In the genomic region with DNA sequence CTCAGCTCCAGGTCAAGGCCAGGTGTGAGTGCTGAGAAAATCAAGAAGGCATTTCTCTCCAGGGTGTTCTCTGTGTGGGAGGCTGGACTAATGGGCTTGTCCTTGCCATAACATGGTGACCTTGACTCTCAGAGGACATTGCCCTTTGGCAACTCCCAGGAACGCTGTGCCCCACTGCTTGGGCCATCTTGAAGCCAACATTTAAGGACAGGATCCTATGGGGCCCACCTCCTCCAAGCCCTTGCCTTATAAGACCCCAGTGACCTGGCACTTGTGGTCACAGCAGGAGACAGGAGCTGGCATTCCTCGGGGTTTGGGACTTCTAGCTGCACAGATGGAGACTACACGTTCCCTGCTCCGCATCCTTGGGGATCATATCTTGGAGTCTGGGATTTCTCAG, we compare ENCODE assay signal across 14 mouse cellular contexts. TPM values are rescaled to one million over a fixed set of nuclear protein-coding genes. Genes with fewer than 3 reads are reported as not detected.
DNase-seq lines count a peak whose midpoint lies in the region; ATAC-seq and TF ChIP-seq lines count a peak whose summit lies in the region.
"Had no signal": no experiment of that assay in that cellular context is flagged by ENCODE, and none has a peak within 500 bp of the region (broad histone marks: within the 10 kb centered on the region; RNA-seq: fewer than 3 reads in every experiment).

A gene (plus strand): TSS at position 236 of the 400 bp plus-strand sequence.

- H3K4me3 ChIP-seq in midbrain, embryonic 16.5 days (ENCODE audit: low read depth, low read length) = no peak within 1 kb of the TSS
- H3K4me3 ChIP-seq in midbrain, embryonic 10.5 days = no peak within 1 kb of the TSS
- H3K4me3 ChIP-seq in kidney, embryonic 14.5 days (ENCODE audit: low read length) = no peak within 1 kb of the TSS
- no peak within 1 kb of the TSS for H3K4me3 ChIP-seq in liver, embryonic 11.5 days (ENCODE audit: low read depth, low read length)
- H3K4me3 ChIP-seq: forebrain, embryonic 10.5 days; limb, embryonic 12.5 days; midbrain, embryonic 12.5 days; neural tube, embryonic 12.5 days had no signal

- TF ChIP-seq CTCF in Patski (IDR thresholded peaks at IDR 0.05) = no peak

- no peak within 1 kb of the TSS for H3K27ac ChIP-seq in midbrain, embryonic 16.5 days (ENCODE audit: low read length)
- H3K27ac ChIP-seq in midbrain, embryonic 10.5 days (replicated peaks) = no peak within 1 kb of the TSS
- H3K27ac ChIP-seq in kidney, embryonic 14.5 days (ENCODE audit: low read depth, low read length) = no peak within 1 kb of the TSS
- H3K27ac ChIP-seq in liver, embryonic 11.5 days (ENCODE audit: low read depth, low read length) = no peak within 1 kb of the TSS
- H3K27ac ChIP-seq: forebrain, embryonic 10.5 days; limb, embryonic 12.5 days; midbrain, embryonic 12.5 days; neural tube, embryonic 12.5 days had no signal

- DNase-seq in frontal cortex, adult 2 months (ENCODE audit: extremely low spot score in 1 of 2, low spot score in 1 of 2) = no peak
- no peak for DNase-seq in frontal cortex, postnatal 10 days (ENCODE audit: low spot score in 2 of 2)
- no peak for DNase-seq in midbrain, embryonic 10.5 days (ENCODE audit: low spot score)
- DNase-seq in Patski (ENCODE audit: low read depth, low spot score) = no peak
- DNase-seq in right cerebral cortex, postnatal 14 days = no peak
- no peak for DNase-seq in liver, embryonic 11.5 days (ENCODE audit: low spot score)
- DNase-seq: cerebellum, adult 11-12 months; heart, adult 11 months had no signal

- H3K27me3 ChIP-seq in midbrain, embryonic 16.5 days (ENCODE audit: control insufficient read depth, insufficient read depth, low read depth, low read length) = no peaks in the 10 kb centered on the region
- H3K27me3 ChIP-seq in midbrain, embryonic 10.5 days (ENCODE audit: low read depth, poor library complexity, severe bottlenecking) = no peaks in the 10 kb centered on the region; the same call in 1 of the 2 replicates
- peaks cover 36% of the 10 kb centered on the region for H3K27me3 ChIP-seq in Patski
- H3K27me3 ChIP-seq in kidney, embryonic 14.5 days (ENCODE audit: control insufficient read depth, insufficient read depth, low read length) = no peaks in the 10 kb centered on the region
- peaks cover 8% of the 10 kb centered on the region for H3K27me3 ChIP-seq in liver, embryonic 11.5 days (replicated peaks; ENCODE audit: control insufficient read depth, insufficient read depth, low read length)
- H3K27me3 ChIP-seq: neural tube, embryonic 12.5 days had no signal

- H3K4me2 ChIP-seq in midbrain, embryonic 16.5 days (ENCODE audit: low read length) = no peak within 1 kb of the TSS
- H3K4me2 ChIP-seq in kidney, embryonic 14.5 days (replicated peaks; ENCODE audit: low read depth, low read length) = no peak within 1 kb of the TSS
- H3K4me2 ChIP-seq in liver, embryonic 11.5 days = no peak within 1 kb of the TSS
- H3K4me2 ChIP-seq: limb, embryonic 12.5 days; midbrain, embryonic 12.5 days; neural tube, embryonic 12.5 days had no signal

- POLR2A ChIA-PET in Patski (lab: Charles Lee) = no interaction called here

- no peak within 1 kb of the TSS for H3K9ac ChIP-seq in midbrain, embryonic 16.5 days (ENCODE audit: low read depth, low read length)
- no peak within 1 kb of the TSS for H3K9ac ChIP-seq in kidney, embryonic 14.5 days (ENCODE audit: low read depth, low read length)
- no peak within 1 kb of the TSS for H3K9ac ChIP-seq in liver, embryonic 11.5 days (ENCODE audit: low read depth, low read length)
- H3K9ac ChIP-seq: limb, embryonic 12.5 days; midbrain, embryonic 12.5 days; neural tube, embryonic 12.5 days had no signal

- in situ Hi-C loops in Patski (cut with MboI; ENCODE audit: low pct_unique_long_range_greater_than_20kb) = no loop called here

- WGBS in midbrain, embryonic 16.5 days = 80% methylated on average over 4 of the region's 4 CpGs
- WGBS in midbrain, embryonic 10.5 days = 80% methylated on average over 4 of the region's 4 CpGs
- 67% methylated on average over 4 of the region's 4 CpGs for WGBS in kidney, embryonic 14.5 days
- WGBS in liver, embryonic 11.5 days = 67% methylated on average over 4 of the region's 4 CpGs

- CTCF ChIA-PET in Patski (lab: Charles Lee) = no interaction called here

- ATAC-seq in midbrain, embryonic 16.5 days = no peak
- ATAC-seq in Patski = no peak
- no peak for ATAC-seq in kidney, embryonic 14.5 days (ENCODE audit: low FRiP score, low TSS enrichment)
- no peak for ATAC-seq in liver, embryonic 11.5 days (replicated peaks; ENCODE audit: low FRiP score)

- H3K4me1 ChIP-seq in midbrain, embryonic 16.5 days (ENCODE audit: control insufficient read depth, insufficient read depth, low read length) = no peaks in the 10 kb centered on the region
- no peaks in the 10 kb centered on the region for H3K4me1 ChIP-seq in midbrain, embryonic 10.5 days
- no peaks in the 10 kb centered on the region for H3K4me1 ChIP-seq in kidney, embryonic 14.5 days (ENCODE audit: control insufficient read depth, insufficient read depth, low read length)
- H3K4me1 ChIP-seq in liver, embryonic 11.5 days (replicated peaks; ENCODE audit: control insufficient read depth, insufficient read depth, low read length) = no peaks in the 10 kb centered on the region
- H3K4me1 ChIP-seq: midbrain, embryonic 12.5 days; neural tube, embryonic 12.5 days had no signal

- H3K36me3 ChIP-seq in midbrain, embryonic 16.5 days (ENCODE audit: control insufficient read depth, insufficient read depth, low read length) = 0 out of 2 replicates have a peak, but pooled peaks cover 2% of the 10 kb centered on the region
- H3K36me3 ChIP-seq in midbrain, embryonic 10.5 days = peaks cover 22% of the 10 kb centered on the region
- H3K36me3 ChIP-seq in kidney, embryonic 14.5 days (ENCODE audit: control insufficient read depth, insufficient read depth, low read length) = peaks cover 8% of the 10 kb centered on the region; the same call in 1 of the 2 replicates
- H3K36me3 ChIP-seq in liver, embryonic 11.5 days (ENCODE audit: control insufficient read depth, insufficient read depth, low read length) = no peaks in the 10 kb centered on the region

- H3K9me3 ChIP-seq in midbrain, embryonic 16.5 days (replicated peaks; ENCODE audit: control insufficient read depth, low read length, poor library complexity, severe bottlenecking) = no peaks in the 10 kb centered on the region
- no peaks in the 10 kb centered on the region for H3K9me3 ChIP-seq in midbrain, embryonic 10.5 days (replicated peaks)
- H3K9me3 ChIP-seq in kidney, embryonic 14.5 days (ENCODE audit: control insufficient read depth, low read length) = no peaks in the 10 kb centered on the region
- no peaks in the 10 kb centered on the region for H3K9me3 ChIP-seq in liver, embryonic 11.5 days (ENCODE audit: control insufficient read depth, low read length)
- H3K9me3 ChIP-seq: forebrain, embryonic 10.5 days; limb, embryonic 12.5 days; midbrain, embryonic 12.5 days; neural tube, embryonic 12.5 days had no signal

RNA-seq across cellular contexts. Expression of the gene that starts here (rescaled TPM):
- 13.8 and 14.7 TPM in 2 replicates for polyA plus RNA-seq in frontal cortex, adult 2 months (2012; rRNA removed)
- polyA plus RNA-seq in midbrain, embryonic 16.5 days (2015; fragmentation: Nextera tagmentation; extraction: Ambion mirVana) = 10.8 and 14.3 TPM in 2 replicates
- 0.83 and 1.8 TPM in 2 replicates for polyA plus RNA-seq in midbrain, embryonic 10.5 days (2016; fragmentation: Nextera tagmentation; extraction: Ambion mirVana)
- polyA plus RNA-seq in Patski (2021) = 121 TPM
- polyA plus RNA-seq in kidney, embryonic 14.5 days (2014; fragmentation: Nextera tagmentation; extraction: Ambion mirVana) = 137 and 153 TPM in 2 replicates
- polyA plus RNA-seq in liver, embryonic 11.5 days (2014; fragmentation: Nextera tagmentation; extraction: Ambion mirVana) = 2.2 and 2.4 TPM in 2 replicates
